8 mouse cellular contexts compared by ENCODE assay signal in genomic region chr11:86356007-86356853, GRCm38 (mm10). TPM values are rescaled to one million over a fixed set of nuclear protein-coding genes. Genes with fewer than 3 reads are reported as not detected.
A peak's percentile ranks its signal among the peaks of the same experiment; 100 is the strongest.
DNase-seq lines count a peak whose midpoint lies in the region; ATAC-seq and TF ChIP-seq lines count a peak whose summit lies in the region.

No protein-coding gene starts in this region.

- no peak for DNase-seq in gastrocnemius, adult 2 months
- no peak for DNase-seq in gastrocnemius, adult 8-10 months (ENCODE audit: low spot score in 2 of 2)
- DNase-seq in ES-E14 (ENCODE audit: low read depth, low spot score): no peak
- DNase-seq in forebrain, embryonic 11.5 days (ENCODE audit: low spot score): no peak
- no peak for DNase-seq in limb, embryonic 10.5 days (ENCODE audit: low spot score)
- DNase-seq in frontal cortex, adult 2 months (ENCODE audit: extremely low spot score in 1 of 2, low spot score in 1 of 2): no peak
- DNase-seq in embryo, embryonic 10 days (ENCODE audit: low spot score): no peak

- H3K4me1 ChIP-seq in ES-E14 (ENCODE audit: control insufficient read depth in 2 of 2, insufficient read depth in 2 of 2, low read length in 2 of 2, poor library complexity in 1 of 2): peaks cover 3 to 4% of the 10 kb centered on the region in 2 experiments; a peak in 3 of 4 replicates
- peaks cover 2% of the 10 kb centered on the region; the same call in 1 of the 2 replicates for H3K4me1 ChIP-seq in forebrain, embryonic 11.5 days (replicated peaks; ENCODE audit: control insufficient read depth, insufficient read depth, low read length)
- H3K4me1 ChIP-seq in limb, embryonic 10.5 days: peaks cover 12% of the 10 kb centered on the region; the same call in 1 of the 2 replicates
- H3K4me1 ChIP-seq in neural tube, embryonic 13.5 days (replicated peaks): peaks cover 49% of the 10 kb centered on the region

- H3K27me3 ChIP-seq in forebrain, embryonic 11.5 days (ENCODE audit: control insufficient read depth, insufficient read depth, low read length): no peaks in the 10 kb centered on the region
- no peaks in the 10 kb centered on the region for H3K27me3 ChIP-seq in limb, embryonic 10.5 days (ENCODE audit: low read depth, poor library complexity, severe bottlenecking)
- no peaks in the 10 kb centered on the region for H3K27me3 ChIP-seq in neural tube, embryonic 13.5 days

- intact Hi-C loops in gastrocnemius, adult 2 months (cut with DNase I): loop anchor here (5.0 kb wide), 2 partner anchors 39 to 99 kb away; partner anchors contain the start of gene Ints2

- H3K4me3 ChIP-seq in gastrocnemius, adult 2 months: peak overlapping the region; percentile 85
- peak overlapping the region; percentile 96 to 97; a peak in 3 of 4 replicates for H3K4me3 ChIP-seq in ES-E14 (ENCODE audit: insufficient read depth in 1 of 2, low read depth in 1 of 2, low read length in 2 of 2, poor library complexity in 1 of 2, severe bottlenecking in 1 of 2)
- peak overlapping the region; percentile 95 for H3K4me3 ChIP-seq in forebrain, embryonic 11.5 days (ENCODE audit: low read depth, low read length)
- H3K4me3 ChIP-seq in limb, embryonic 10.5 days: peak overlapping the region; percentile 96
- peak overlapping the region; percentile 97 for H3K4me3 ChIP-seq in neural tube, embryonic 13.5 days

- H3K36me3 ChIP-seq in ES-E14 (ENCODE audit: control insufficient read depth, insufficient read depth, low read length, poor library complexity, severe bottlenecking): peaks cover 7% of the 10 kb centered on the region
- no peaks in the 10 kb centered on the region for H3K36me3 ChIP-seq in forebrain, embryonic 11.5 days (ENCODE audit: control insufficient read depth, insufficient read depth, low read length)
- peaks cover 33% of the 10 kb centered on the region for H3K36me3 ChIP-seq in limb, embryonic 10.5 days
- H3K36me3 ChIP-seq in neural tube, embryonic 13.5 days: 0 out of 2 replicates have a peak, but pooled peaks cover 10% of the 10 kb centered on the region

- H3K9me3 ChIP-seq in ES-E14 (ENCODE audit: control insufficient read depth, insufficient read depth, low read depth, low read length): no peaks in the 10 kb centered on the region
- no peaks in the 10 kb centered on the region for H3K9me3 ChIP-seq in forebrain, embryonic 11.5 days (ENCODE audit: control insufficient read depth, low read length)
- H3K9me3 ChIP-seq in limb, embryonic 10.5 days (replicated peaks): no peaks in the 10 kb centered on the region
- no peaks in the 10 kb centered on the region for H3K9me3 ChIP-seq in neural tube, embryonic 13.5 days

- no peak overlapping the region for H3K9ac ChIP-seq in ES-E14 (ENCODE audit: insufficient read depth, low read depth, low read length, poor library complexity, severe bottlenecking)
- H3K9ac ChIP-seq in forebrain, embryonic 11.5 days (ENCODE audit: low read length): peak overlapping the region; percentile 96
- peak overlapping the region; percentile 98 for H3K9ac ChIP-seq in neural tube, embryonic 13.5 days

- ATAC-seq in forebrain, embryonic 11.5 days (replicated peaks; ENCODE audit: low FRiP score): no peak
- no peak for ATAC-seq in neural tube, embryonic 13.5 days (ENCODE audit: low read depth)

- 27% methylated on average over 13 of the region's 13 CpGs for WGBS in forebrain, embryonic 11.5 days
- WGBS in limb, embryonic 10.5 days: 29% methylated on average over 13 of the region's 13 CpGs
- WGBS in neural tube, embryonic 13.5 days: 13% methylated on average over 13 of the region's 13 CpGs

- no peak for TF ChIP-seq CTCF in gastrocnemius, adult 2 months (IDR thresholded peaks at IDR 0.05)

- H3K27ac ChIP-seq in gastrocnemius, adult 2 months: peak overlapping the region; percentile 96
- H3K27ac ChIP-seq in ES-E14 (ENCODE audit: insufficient read depth, low read depth, low read length, poor library complexity, severe bottlenecking): no peak overlapping the region
- H3K27ac ChIP-seq in forebrain, embryonic 11.5 days (ENCODE audit: low read depth, low read length): no peak overlapping the region
- H3K27ac ChIP-seq in limb, embryonic 10.5 days: peak overlapping the region; percentile 97
- H3K27ac ChIP-seq in neural tube, embryonic 13.5 days (replicated peaks): no peak overlapping the region

- H3K4me2 ChIP-seq in forebrain, embryonic 11.5 days (ENCODE audit: low read depth, low read length, severe bottlenecking): peak overlapping the region; percentile 74
- H3K4me2 ChIP-seq in neural tube, embryonic 13.5 days: peak overlapping the region; percentile 92

- in situ Hi-C loops in ES-E14 (cut with MboI; ENCODE audit: low sequenced_read_pairs in 2 of 2, unreplicated experiment in 2 of 2): no loop called here

TF ChIP-seq in ES-E14, 5 proteins besides CTCF, POLR2A, EP300 and RAD21:
- TF ChIP-seq ZC3H11A (IDR thresholded peaks at IDR 0.05; ENCODE audit: borderline replicate concordance, low read depth, low read length) (no peak), MAFK (IDR thresholded peaks at IDR 0.05; ENCODE audit: insufficient read depth, low read depth, low read length) (no peak), HCFC1 (IDR thresholded peaks at IDR 0.05; ENCODE audit: borderline replicate concordance, insufficient read depth, low read length) (no peak), ZNF384 (IDR thresholded peaks at IDR 0.05; ENCODE audit: low read depth, low read length) (no peak), CHD2 (IDR thresholded peaks at IDR 0.05; ENCODE audit: low read depth, low read length) (no peak)
TF ChIP-seq in ES-E14: peak in this region for 0.

RNA-seq across cellular contexts. Expression of gene Med13, which starts 1.2 kb away (rescaled TPM):
- total RNA-seq in gastrocnemius, adult 2 months (2021): 10 to 100 TPM; 42.3 to 43.0 TPM
- total RNA-seq in gastrocnemius, adult 8-10 months (2022): 10 to 100 TPM; 31.1 to 49.8 (median 34.2) TPM
- total RNA-seq in ES-E14 (2012; rRNA removed): 51.8 and 53.6 TPM in 2 replicates
- polyA plus RNA-seq in forebrain, embryonic 11.5 days (2014; fragmentation: Nextera tagmentation; extraction: Ambion mirVana): 15.5 and 16.4 TPM in 2 replicates
- polyA plus RNA-seq in limb, embryonic 10.5 days (2016; fragmentation: Nextera tagmentation; extraction: Ambion mirVana): 6.6 and 8.8 TPM in 2 replicates
- polyA plus RNA-seq in neural tube, embryonic 13.5 days (2015; fragmentation: Nextera tagmentation; extraction: Ambion mirVana): 8.2 and 8.9 TPM in 2 replicates
- polyA plus RNA-seq in frontal cortex, adult 2 months (2012; rRNA removed): 20.7 and 22.0 TPM in 2 replicates

Comparison
In these comparisons a context has a peak if more than half of its experiments do, and no peak if none do; other contexts are left out.
1. H3K27ac ChIP-seq: peak in gastrocnemius, adult 2 months (single experiment) and limb, embryonic 10.5 days (single experiment); none in ES-E14 (single experiment), forebrain, embryonic 11.5 days (single experiment) and neural tube, embryonic 13.5 days (single experiment).
2. Peak in every context shown above with its lines, with median percentiles within 50 percentile points of each other: H3K4me3 ChIP-seq.